In the genomic region with DNA sequence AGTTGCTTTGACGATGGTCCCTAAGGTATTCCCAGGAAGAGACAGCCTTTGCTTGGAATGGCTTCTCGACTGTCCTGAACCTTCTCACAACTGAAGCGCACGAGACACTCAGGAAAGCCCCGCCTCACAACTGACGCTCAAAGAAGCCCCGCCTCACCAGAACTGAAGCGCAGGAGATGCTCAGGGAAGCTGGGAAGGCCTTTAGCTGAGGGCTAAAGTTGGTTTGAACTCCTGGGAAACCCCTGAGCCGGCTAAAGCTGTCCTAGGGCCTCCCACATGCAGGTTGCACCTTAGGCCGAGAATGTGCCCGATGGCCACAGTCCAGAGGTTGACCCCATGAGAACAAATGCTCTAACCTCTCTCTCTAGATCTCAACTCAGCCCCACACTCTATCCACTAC, we compare ENCODE assay signal across 46 mouse cellular contexts. TPM values are rescaled to one million over a fixed set of nuclear protein-coding genes. Genes with fewer than 3 reads are reported as not detected.
"Had no signal": no experiment of that assay in that cellular context is flagged by ENCODE, and none has a peak within 500 bp of the region (broad histone marks: within the 10 kb centered on the region; RNA-seq: fewer than 3 reads in every experiment).

Gene Ankar (minus strand): TSS at position 101 of the 400 bp plus-strand sequence.

- H3K4me2 ChIP-seq: limb, embryonic 12.5 days; limb, embryonic 13.5 days; limb, embryonic 15.5 days; liver, embryonic 11.5 days; liver, embryonic 12.5 days; liver, embryonic 13.5 days; liver, embryonic 15.5 days; lung, embryonic 14.5 days; lung, embryonic 15.5 days; midbrain, embryonic 11.5 days; midbrain, embryonic 12.5 days; midbrain, embryonic 13.5 days; midbrain, embryonic 15.5 days had no signal

- H3K27me3 ChIP-seq: limb, embryonic 12.5 days; limb, embryonic 13.5 days; limb, embryonic 15.5 days; liver, embryonic 12.5 days; liver, embryonic 13.5 days; liver, embryonic 15.5 days; lung, embryonic 15.5 days; megakaryocyte, embryonic 14.5 days; midbrain, embryonic 12.5 days; midbrain, embryonic 13.5 days; midbrain, embryonic 15.5 days had no signal

- H3K4me3 ChIP-seq: limb, embryonic 10.5 days; limb, embryonic 12.5 days; limb, embryonic 13.5 days; limb, embryonic 15.5 days; liver, embryonic 12.5 days; liver, embryonic 13.5 days; liver, embryonic 15.5 days; lung, embryonic 15.5 days; megakaryocyte, embryonic 14.5 days; midbrain, embryonic 10.5 days; midbrain, embryonic 12.5 days; midbrain, embryonic 13.5 days; midbrain, embryonic 15.5 days; myocyte had no signal

- H3K4me1 ChIP-seq: limb, embryonic 10.5 days; limb, embryonic 12.5 days; limb, embryonic 13.5 days; limb, embryonic 15.5 days; liver, embryonic 12.5 days; liver, embryonic 13.5 days; liver, embryonic 15.5 days; lung, embryonic 15.5 days; megakaryocyte, embryonic 14.5 days; midbrain, embryonic 10.5 days; midbrain, embryonic 12.5 days; midbrain, embryonic 13.5 days; midbrain, embryonic 15.5 days had no signal

- ATAC-seq: liver, embryonic 12.5 days; liver, postnatal 0 days; lung, postnatal 0 days; midbrain, embryonic 13.5 days; midbrain, embryonic 15.5 days; midbrain, embryonic 16.5 days had no signal

- H3K9me3 ChIP-seq: limb, embryonic 10.5 days; limb, embryonic 12.5 days; limb, embryonic 13.5 days; limb, embryonic 15.5 days; liver, embryonic 12.5 days; liver, embryonic 13.5 days; liver, embryonic 15.5 days; lung, embryonic 15.5 days; megakaryocyte, embryonic 14.5 days; midbrain, embryonic 10.5 days; midbrain, embryonic 12.5 days; midbrain, embryonic 13.5 days; midbrain, embryonic 15.5 days had no signal

- H3K36me3 ChIP-seq: limb, embryonic 10.5 days; limb, embryonic 12.5 days; limb, embryonic 13.5 days; limb, embryonic 15.5 days; liver, embryonic 12.5 days; liver, embryonic 13.5 days; liver, embryonic 15.5 days; lung, embryonic 15.5 days; midbrain, embryonic 10.5 days; midbrain, embryonic 12.5 days; midbrain, embryonic 13.5 days; midbrain, embryonic 15.5 days had no signal

- DNase-seq: left cerebral cortex, postnatal 4 days; liver; liver, embryonic 13.5 days; liver, postnatal 0 days; lung, adult 18-20 months; lung, adult 2 months; lung, embryonic 14.5 days; lung, postnatal 10 days; lung, postnatal 14 days; lung, postnatal 36 days; lung, postnatal 4 days; midbrain, embryonic 14.5 days had no signal

- H3K27ac ChIP-seq: limb, embryonic 10.5 days; limb, embryonic 12.5 days; limb, embryonic 13.5 days; limb, embryonic 15.5 days; liver, embryonic 12.5 days; liver, embryonic 13.5 days; liver, embryonic 14.5 days; liver, embryonic 15.5 days; lung, embryonic 15.5 days; macrophage; midbrain, embryonic 10.5 days; midbrain, embryonic 12.5 days; midbrain, embryonic 13.5 days; midbrain, embryonic 15.5 days had no signal

- H3K9ac ChIP-seq: limb, embryonic 12.5 days; limb, embryonic 13.5 days; limb, embryonic 15.5 days; liver, embryonic 12.5 days; liver, embryonic 13.5 days; liver, embryonic 14.5 days; liver, embryonic 15.5 days; liver, postnatal 0 days; lung, embryonic 14.5 days; lung, embryonic 15.5 days; midbrain, embryonic 12.5 days; midbrain, embryonic 13.5 days; midbrain, embryonic 15.5 days had no signal

RNA-seq across cellular contexts. Expression of gene Ankar, which starts in this region (rescaled TPM):
- total RNA-seq: left cerebral cortex, adult 8-10 months; left cerebral cortex, postnatal 10 days; left cerebral cortex, postnatal 14 days; left cerebral cortex, postnatal 25 days; left cerebral cortex, postnatal 36 days; left cerebral cortex, postnatal 4 days; liver, adult 2 months; megakaryocyte progenitor cell, adult 5-6 weeks; megakaryocyte, adult 5-6 weeks; megakaryocyte-erythroid progenitor cell, adult 5-6 weeks; midbrain, postnatal 0 days; monocyte, adult 5-6 weeks had no signal
- polyA plus RNA-seq: limb, embryonic 10.5 days; limb, embryonic 11.5 days; limb, embryonic 12.5 days; limb, embryonic 13.5 days; limb, embryonic 14.5 days; limb, embryonic 15.5 days; liver, adult 2 months; liver, embryonic 11.5 days; liver, embryonic 12.5 days; liver, embryonic 13.5 days; liver, embryonic 14.5 days; liver, embryonic 15.5 days; liver, embryonic 16.5 days; liver, postnatal 0 days; lung, adult 2 months; lung, embryonic 14.5 days; lung, embryonic 15.5 days; lung, embryonic 16.5 days; lung, postnatal 0 days; macrophage; midbrain, embryonic 10.5 days; midbrain, embryonic 11.5 days; midbrain, embryonic 12.5 days; midbrain, embryonic 13.5 days; midbrain, embryonic 14.5 days; midbrain, embryonic 15.5 days; midbrain, embryonic 16.5 days; midbrain, postnatal 0 days; myocyte had no signal
